Mouse (Mus musculus) midbrain, embryonic 10.5 days (tissue): Measurements from ENCODE around the gene Fgf6. TPM values are rescaled to one million over a fixed set of nuclear protein-coding genes. Genes with fewer than 3 reads are reported as not detected.

Experiments used
- DNase-seq: peaks from one replicate; pipeline ENCODE4 v3.0.0-alpha.2; 2017; ENCODE audit warnings: low spot score
- H3K27ac ChIP-seq: fragments of 300-500 bp; sonication (generic); replicated peaks from 2 replicates; pipeline ENCODE4 v1.5.1; 2016; ENCODE audit warnings: mild to moderate bottlenecking
- H3K27me3 ChIP-seq: fragments of 300-500 bp; sonication (generic); 2 replicates; pipeline ENCODE4 v1.6.1; 2016; ENCODE audit warnings: low read depth, mild to moderate bottlenecking; ENCODE audit not compliant: poor library complexity, severe bottlenecking
- H3K36me3 ChIP-seq: fragments of 300-500 bp; sonication (generic); 2 replicates; pipeline ENCODE4 v1.6.1; 2016; ENCODE audit warnings: mild to moderate bottlenecking, moderate library complexity
- H3K4me1 ChIP-seq: fragments of 300-500 bp; sonication (generic); 2 replicates; pipeline ENCODE4 v1.6.1; 2016
- H3K4me3 ChIP-seq: fragments of 300-500 bp; sonication (generic); 2 replicates; pipeline ENCODE4 v1.5.1; 2016; ENCODE audit warnings: mild to moderate bottlenecking, moderate library complexity
- H3K9me3 ChIP-seq: fragments of 300-500 bp; sonication (generic); replicated peaks from 2 replicates; pipeline ENCODE4 v1.6.1; 2016; ENCODE audit warnings: mild to moderate bottlenecking
- WGBS: fragments of 180-500 bp; shearing (Covaris S2); methylation state at CpG from one replicate; pipeline ENCODE4 v1.1.7; 2016; 5-methylcytosine and 5-hydroxymethylcytosine counted together
- polyA plus RNA-seq: library from polyadenylated mRNA; unstranded; fragments of >200 nt; fragmentation: Nextera tagmentation; extraction: Ambion mirVana; gene quantifications from 2 replicates; pipeline ENCODE4 v1.2.1, GENCODE M21; 2016

Gene Fgf6
- polyA plus RNA-seq, 1 experiment from 2014 or later: not detected

GRCm38 (mm10) chr6:127024836-127025235, 9.4 kb downstream of the Fgf6 start:
- Histone ChIP-seq H3K36me3 (no peaks in the 10 kb centered on the region), H3K4me1 (peaks cover 12% of the 10 kb centered on the region), H3K4me3 (no peak overlapping the region), H3K27me3 (peaks cover 30% of the 10 kb centered on the region), H3K27ac (no peak overlapping the region), H3K9me3 (no peaks in the 10 kb centered on the region)
- WGBS: 72% methylated on average over 7 of the region's 7 CpGs
- DNase-seq: no peak

- H3K4me1 ChIP-seq: peaks cover 11% of the 10 kb centered on the region
- no peak overlapping the region for H3K27ac ChIP-seq
- peak overlapping the region; percentile 21; the same call in 1 of the 2 replicates for H3K4me3 ChIP-seq
- H3K27me3 ChIP-seq: no peaks in the 10 kb centered on the region
- peak; percentile 43 for DNase-seq
- H3K36me3 ChIP-seq: no peaks in the 10 kb centered on the region
- no peaks in the 10 kb centered on the region for H3K9me3 ChIP-seq
- WGBS: 41% methylated on average over 10 of the region's 10 CpGs
Observed at GRCm38 (mm10) chr6:127034760-127035159, 19.4 kb downstream of the Fgf6 start.

GRCm38 (mm10) chr6:127044909-127045308, 29.5 kb downstream of the Fgf6 start:
- Histone ChIP-seq H3K27ac (no peak overlapping the region), H3K36me3 (no peaks in the 10 kb centered on the region), H3K4me1 (peaks cover 6% of the 10 kb centered on the region; the same call in 1 of the 2 replicates), H3K4me3 (no peak overlapping the region), H3K9me3 (no peaks in the 10 kb centered on the region), H3K27me3 (no peaks in the 10 kb centered on the region)
- no peak for DNase-seq
- 71% methylated on average over 6 of the region's 6 CpGs for WGBS

GRCm38 (mm10) chr6:127050847-127051246, 35.5 kb downstream of the Fgf6 start:
- no peak overlapping the region for H3K4me3 ChIP-seq
- H3K27me3 ChIP-seq: no peaks in the 10 kb centered on the region
- H3K4me1 ChIP-seq: peaks cover 6% of the 10 kb centered on the region; the same call in 1 of the 2 replicates
- no peak for DNase-seq
- H3K27ac ChIP-seq: no peak overlapping the region
- H3K9me3 ChIP-seq: no peaks in the 10 kb centered on the region
- WGBS: 61% methylated on average over 4 of the region's 4 CpGs
- no peaks in the 10 kb centered on the region for H3K36me3 ChIP-seq

- Histone ChIP-seq H3K36me3 (no peaks in the 10 kb centered on the region), H3K9me3 (no peaks in the 10 kb centered on the region), H3K4me3 (no peak overlapping the region), H3K27ac (no peak overlapping the region), H3K4me1 (no peaks in the 10 kb centered on the region), H3K27me3 (no peaks in the 10 kb centered on the region)
- no peak for DNase-seq
- WGBS: 89% methylated on average over 12 of the region's 12 CpGs
Observed at GRCm38 (mm10) chr6:127056990-127057588, 41.7 kb downstream of the Fgf6 start.

GRCm38 (mm10) chr6:127059975-127060374, 44.6 kb downstream of the Fgf6 start:
- H3K36me3 ChIP-seq: no peaks in the 10 kb centered on the region
- H3K27me3 ChIP-seq: peaks cover 13% of the 10 kb centered on the region
- no peak overlapping the region for H3K4me3 ChIP-seq
- no peaks in the 10 kb centered on the region for H3K9me3 ChIP-seq
- peaks cover 6% of the 10 kb centered on the region for H3K4me1 ChIP-seq
- DNase-seq: no peak
- no peak overlapping the region for H3K27ac ChIP-seq
- WGBS: 83% methylated on average over 4 of the region's 4 CpGs

GRCm38 (mm10) chr6:127063915-127064314, 48.5 kb downstream of the Fgf6 start:
- Histone ChIP-seq H3K27ac (no peak overlapping the region), H3K4me1 (peaks cover 9% of the 10 kb centered on the region), H3K9me3 (no peaks in the 10 kb centered on the region), H3K36me3 (no peaks in the 10 kb centered on the region), H3K4me3 (no peak overlapping the region), H3K27me3 (peaks cover 23% of the 10 kb centered on the region)
- DNase-seq: no peak
- 77% methylated on average over 3 of the region's 3 CpGs for WGBS

GRCm38 (mm10) chr6:127064815-127065214, 49.4 kb downstream of the Fgf6 start:
- Histone ChIP-seq H3K4me3 (peak overlapping the region; percentile 35), H3K4me1 (peaks cover 9% of the 10 kb centered on the region), H3K27ac (peak overlapping the region; percentile 39; the same call in 1 of the 2 replicates), H3K9me3 (no peaks in the 10 kb centered on the region), H3K27me3 (peaks cover 23% of the 10 kb centered on the region), H3K36me3 (no peaks in the 10 kb centered on the region)
- DNase-seq: peak; percentile 27
- 9% methylated on average over 14 of the region's 14 CpGs for WGBS

- peaks cover 3% of the 10 kb centered on the region for H3K27me3 ChIP-seq
- H3K27ac ChIP-seq: no peak within 1 kb of the TSS
- H3K9me3 ChIP-seq: no peaks in the 10 kb centered on the region
- peak; percentile 51 for DNase-seq
- H3K4me3 ChIP-seq: no peak within 1 kb of the TSS
- peaks cover 10% of the 10 kb centered on the region for H3K4me1 ChIP-seq
- no peaks in the 10 kb centered on the region for H3K36me3 ChIP-seq
- 14% methylated on average over 5 of the region's 5 CpGs for WGBS
Observed at GRCm38 (mm10) chr6:127072817-127073216, 57.4 kb downstream of the Fgf6 start, which contains the start of gene Fgf23. Gene Fgf23, plus strand, starts transcription at chr6:127072902.

Other genes starting within 250 kb of the Fgf6 start
- gene Ndufa9, start 166.4 kb upstream of the Fgf6 start, polyA plus RNA-seq: 183 and 197 TPM in 2 replicates
- gene Akap3, start 162.5 kb upstream of the Fgf6 start, polyA plus RNA-seq: 0.09 and 0.11 TPM in 2 replicates
- 0.06 and 0.11 TPM in 2 replicates for gene Dyrk4, start 93.7 kb upstream of the Fgf6 start, polyA plus RNA-seq
- 72.8 and 83.1 TPM in 2 replicates for gene Rad51ap1, start 76.0 kb upstream of the Fgf6 start, polyA plus RNA-seq
- 16.0 and 17.5 TPM in 2 replicates for gene D6Wsu163e, start 75.6 kb upstream of the Fgf6 start, polyA plus RNA-seq
- 0.14 TPM in 1 of 2 replicates, not detected in the other for gene Fgf23, start 57.3 kb downstream of the Fgf6 start, polyA plus RNA-seq
- 6.8 and 8.7 TPM in 2 replicates for gene Tigar, start 94.0 kb downstream of the Fgf6 start, polyA plus RNA-seq
- 1,714 and 1,799 TPM in 2 replicates for gene Ccnd2, start 136.6 kb downstream of the Fgf6 start, polyA plus RNA-seq